ENCODE assay signal across 14 mouse cellular contexts in genomic region chr6:145906096-145906890, GRCm38 (mm10). TPM values are rescaled to one million over a fixed set of nuclear protein-coding genes. Genes with fewer than 3 reads are reported as not detected.
DNase-seq lines count a peak whose midpoint lies in the region; ATAC-seq lines count a peak whose summit lies in the region.
"Had no signal": no experiment of that assay in that cellular context is flagged by ENCODE, and none has a peak within 500 bp of the region (broad histone marks: within the 10 kb centered on the region; RNA-seq: fewer than 3 reads in every experiment).

No protein-coding gene starts in this region.

- H3K4me2 ChIP-seq in midbrain, embryonic 11.5 days: no peak overlapping the region
- H3K4me2 ChIP-seq in midbrain, embryonic 16.5 days (ENCODE audit: low read length): no peak overlapping the region
- H3K4me2 ChIP-seq: liver, embryonic 11.5 days; neural tube, embryonic 13.5 days had no signal

- H3K27me3 ChIP-seq in midbrain, embryonic 11.5 days (ENCODE audit: control insufficient read depth, insufficient read depth, low read length): no peaks in the 10 kb centered on the region
- no peaks in the 10 kb centered on the region for H3K27me3 ChIP-seq in midbrain, embryonic 16.5 days (ENCODE audit: control insufficient read depth, insufficient read depth, low read depth, low read length)
- no peaks in the 10 kb centered on the region for H3K27me3 ChIP-seq in hindbrain, embryonic 10.5 days (ENCODE audit: insufficient read depth, poor library complexity, severe bottlenecking)
- H3K27me3 ChIP-seq: neural tube, embryonic 13.5 days had no signal

- WGBS in midbrain, embryonic 11.5 days: 68% methylated on average over 7 of the region's 7 CpGs
- 73% methylated on average over 7 of the region's 7 CpGs for WGBS in midbrain, embryonic 16.5 days
- WGBS in hindbrain, embryonic 10.5 days: 69% methylated on average over 7 of the region's 7 CpGs

- ATAC-seq in midbrain, embryonic 11.5 days (ENCODE audit: low FRiP score): no peak
- ATAC-seq in midbrain, embryonic 16.5 days: no peak

- H3K27ac ChIP-seq in midbrain, embryonic 11.5 days (ENCODE audit: low read depth, low read length): no peak overlapping the region
- H3K27ac ChIP-seq in midbrain, embryonic 16.5 days (ENCODE audit: low read length): no peak overlapping the region
- H3K27ac ChIP-seq in hindbrain, embryonic 10.5 days: no peak overlapping the region
- H3K27ac ChIP-seq: forebrain, embryonic 10.5 days; neural tube, embryonic 13.5 days had no signal

- no peaks in the 10 kb centered on the region for H3K4me1 ChIP-seq in midbrain, embryonic 11.5 days (ENCODE audit: control insufficient read depth, insufficient read depth, low read length)
- H3K4me1 ChIP-seq in midbrain, embryonic 16.5 days (ENCODE audit: control insufficient read depth, insufficient read depth, low read length): no peaks in the 10 kb centered on the region
- peaks cover 13% of the 10 kb centered on the region for H3K4me1 ChIP-seq in hindbrain, embryonic 10.5 days (replicated peaks)
- H3K4me1 ChIP-seq: neural tube, embryonic 13.5 days had no signal

- H3K4me3 ChIP-seq in midbrain, embryonic 11.5 days (ENCODE audit: low read depth, low read length): no peak overlapping the region
- no peak overlapping the region for H3K4me3 ChIP-seq in midbrain, embryonic 16.5 days (ENCODE audit: low read depth, low read length)
- no peak overlapping the region for H3K4me3 ChIP-seq in hindbrain, embryonic 10.5 days
- H3K4me3 ChIP-seq: forebrain, embryonic 10.5 days; neural tube, embryonic 13.5 days had no signal

- H3K9me3 ChIP-seq in midbrain, embryonic 11.5 days (ENCODE audit: control insufficient read depth, low read length): no peaks in the 10 kb centered on the region
- no peaks in the 10 kb centered on the region for H3K9me3 ChIP-seq in midbrain, embryonic 16.5 days (replicated peaks; ENCODE audit: control insufficient read depth, low read length, poor library complexity, severe bottlenecking)
- no peaks in the 10 kb centered on the region for H3K9me3 ChIP-seq in hindbrain, embryonic 10.5 days
- H3K9me3 ChIP-seq: forebrain, embryonic 10.5 days; neural tube, embryonic 13.5 days had no signal

- peak; percentile 67 for DNase-seq in midbrain, embryonic 11.5 days (ENCODE audit: low spot score, missing footprints)
- DNase-seq in adipocyte (ENCODE audit: low spot score): peak; percentile 56
- DNase-seq in heart, postnatal 4 days: peak; percentile 22
- DNase-seq in skeletal muscle tissue, adult 2 months (ENCODE audit: low read depth, low spot score): peak; percentile 35
- DNase-seq in right cerebral cortex, adult 18-20 months: no peak
- no peak for DNase-seq in hindbrain, embryonic 10.5 days (ENCODE audit: low spot score)
- DNase-seq: cerebellum, adult 2 months; lung, postnatal 10 days; midbrain, embryonic 14.5 days; right cerebral cortex, postnatal 25 days had no signal

- no peak overlapping the region for H3K9ac ChIP-seq in midbrain, embryonic 11.5 days (ENCODE audit: low read length)
- H3K9ac ChIP-seq in midbrain, embryonic 16.5 days (ENCODE audit: low read depth, low read length): no peak overlapping the region
- H3K9ac ChIP-seq: neural tube, embryonic 13.5 days had no signal

- no peaks in the 10 kb centered on the region for H3K36me3 ChIP-seq in midbrain, embryonic 11.5 days (ENCODE audit: control insufficient read depth, insufficient read depth, low read length)
- no peaks in the 10 kb centered on the region for H3K36me3 ChIP-seq in midbrain, embryonic 16.5 days (ENCODE audit: control insufficient read depth, insufficient read depth, low read length)
- no peaks in the 10 kb centered on the region for H3K36me3 ChIP-seq in hindbrain, embryonic 10.5 days
- H3K36me3 ChIP-seq: forebrain, embryonic 10.5 days; neural tube, embryonic 13.5 days had no signal

RNA-seq across cellular contexts. Expression of gene Sspn, which starts 25.1 kb away (rescaled TPM):
- polyA plus RNA-seq in midbrain, embryonic 11.5 days (2014; fragmentation: Nextera tagmentation; extraction: Ambion mirVana): 2.6 and 3.1 TPM in 2 replicates
- 4.4 and 6.2 TPM in 2 replicates for polyA plus RNA-seq in midbrain, embryonic 16.5 days (2015; fragmentation: Nextera tagmentation; extraction: Ambion mirVana)
- 100 to 1,000 TPM; 103 to 104 TPM for total RNA-seq in heart, postnatal 4 days (2021)
- polyA plus RNA-seq in hindbrain, embryonic 10.5 days (2016; fragmentation: Nextera tagmentation; extraction: Ambion mirVana): 1.6 and 1.8 TPM in 2 replicates

RNA-seq across cellular contexts. Expression of gene Bhlhe41, which starts 40.9 kb away (rescaled TPM):
- polyA plus RNA-seq in midbrain, embryonic 11.5 days (2014; fragmentation: Nextera tagmentation; extraction: Ambion mirVana): 1.9 and 2.1 TPM in 2 replicates
- polyA plus RNA-seq in midbrain, embryonic 16.5 days (2015; fragmentation: Nextera tagmentation; extraction: Ambion mirVana): 8.9 and 9.7 TPM in 2 replicates
- total RNA-seq in heart, postnatal 4 days (2021): 10 to 100 TPM; 10.5 to 12.7 TPM
- 1.2 TPM in 2 replicates for polyA plus RNA-seq in hindbrain, embryonic 10.5 days (2016; fragmentation: Nextera tagmentation; extraction: Ambion mirVana)

Comparison
In these comparisons a context has a peak if more than half of its experiments do, and no peak if none do; other contexts are left out.
1. DNase-seq: peak in midbrain, embryonic 11.5 days (single experiment), adipocyte (single experiment), heart, postnatal 4 days (single experiment) and skeletal muscle tissue, adult 2 months (single experiment); none in right cerebral cortex, adult 18-20 months (single experiment) and hindbrain, embryonic 10.5 days (single experiment).